Mouse (Mus musculus): Measurements from ENCODE around the gene Vax2.

The Vax2 gene

DNA sequence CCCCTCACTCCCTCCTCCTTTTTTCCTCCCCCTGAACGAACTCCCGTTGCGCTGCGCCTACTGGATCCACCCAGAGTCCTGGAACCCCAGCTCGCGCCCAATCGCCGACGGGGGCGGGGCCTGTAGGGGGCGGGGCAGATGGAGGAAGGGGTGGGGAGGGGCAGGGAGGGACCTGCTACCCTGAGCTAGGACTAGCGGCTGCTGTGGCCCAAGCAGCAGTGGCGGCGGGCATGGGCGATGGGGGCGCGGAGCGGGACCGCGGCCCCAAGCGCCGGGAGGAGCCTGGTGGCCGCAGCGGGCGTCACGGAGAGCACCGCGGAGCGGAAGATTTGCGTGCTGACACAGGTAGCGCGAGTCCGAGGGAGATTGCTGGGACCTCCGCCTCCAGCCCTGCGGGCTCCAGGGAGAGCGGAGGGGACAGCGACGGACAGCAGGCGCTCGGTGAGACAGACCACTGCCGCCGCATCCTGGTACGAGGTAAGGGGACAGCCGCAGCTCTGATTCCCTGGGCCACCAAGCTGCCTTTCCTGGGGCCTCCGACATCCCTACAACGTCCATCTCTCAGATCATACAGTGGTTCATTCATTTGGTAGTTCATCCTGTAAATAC lies at the start of gene Vax2:
Gene Vax2 (plus strand): TSS at position 198 of the 609 bp plus-strand sequence.
- DNase-seq (ENCODE audit: low spot score) = peak; percentile 81

DNA sequence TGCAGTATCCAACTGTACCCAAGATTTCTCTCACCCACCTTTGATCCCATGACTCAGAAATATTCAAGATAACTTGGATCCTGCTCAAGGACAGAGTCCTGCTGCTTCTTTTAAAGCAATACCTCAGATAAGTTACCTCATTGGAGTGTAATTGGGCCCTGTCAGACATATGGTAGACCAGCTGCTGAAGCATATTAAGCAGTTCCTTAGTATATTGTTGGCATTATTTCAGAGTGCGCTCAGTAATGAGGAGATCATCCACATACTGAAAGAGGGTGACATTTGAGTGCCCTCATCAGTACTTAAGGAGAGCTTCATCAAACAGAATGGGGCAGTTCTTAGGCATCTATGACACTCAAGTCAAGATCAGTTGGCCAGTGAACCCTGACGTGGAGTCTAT lies 46.1 kb upstream of the Vax2 start:
- DNase-seq (ENCODE audit: low spot score) = no peak

- peak; percentile 91 for DNase-seq (ENCODE audit: low spot score)
These were observed 37.7 kb upstream of the Vax2 start for GRCm38 (mm10) chr6:83673395-83673794.

GRCm38 (mm10) chr6:83677757-83678156 lies 33.3 kb upstream of the Vax2 start, which contains the start of gene Cd207:
Gene Cd207 (minus strand): TSS chr6:83677857.
- no peak for DNase-seq (ENCODE audit: low spot score)

GRCm38 (mm10) chr6:83689374-83689773 lies 21.7 kb upstream of the Vax2 start:
- no peak for DNase-seq (ENCODE audit: low spot score)

DNA sequence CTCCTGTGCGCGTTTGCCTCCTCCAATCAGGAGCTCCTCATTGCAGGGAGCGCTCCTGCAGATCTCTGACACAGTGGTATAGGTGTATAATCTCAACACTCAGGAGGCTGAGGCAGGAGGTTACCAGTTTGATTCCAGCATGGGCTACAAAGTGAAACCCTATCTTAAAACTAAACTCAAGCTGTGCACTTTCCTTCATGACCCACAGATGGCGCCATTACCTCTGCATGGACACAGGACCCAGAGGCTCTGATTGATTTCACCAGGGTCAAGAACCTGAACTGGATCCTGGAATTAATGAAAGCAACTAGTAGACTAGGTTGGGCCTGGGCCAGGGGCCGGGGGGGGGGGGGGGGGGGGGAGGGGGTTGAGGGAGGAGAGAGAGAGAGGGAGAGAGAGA lies 20.8 kb upstream of the Vax2 start:
- peak; percentile 70 for DNase-seq (ENCODE audit: low spot score)

- DNase-seq (ENCODE audit: low spot score) = no peak
These were observed 20.1 kb upstream of the Vax2 start for GRCm38 (mm10) chr6:83690936-83691335.

DNA sequence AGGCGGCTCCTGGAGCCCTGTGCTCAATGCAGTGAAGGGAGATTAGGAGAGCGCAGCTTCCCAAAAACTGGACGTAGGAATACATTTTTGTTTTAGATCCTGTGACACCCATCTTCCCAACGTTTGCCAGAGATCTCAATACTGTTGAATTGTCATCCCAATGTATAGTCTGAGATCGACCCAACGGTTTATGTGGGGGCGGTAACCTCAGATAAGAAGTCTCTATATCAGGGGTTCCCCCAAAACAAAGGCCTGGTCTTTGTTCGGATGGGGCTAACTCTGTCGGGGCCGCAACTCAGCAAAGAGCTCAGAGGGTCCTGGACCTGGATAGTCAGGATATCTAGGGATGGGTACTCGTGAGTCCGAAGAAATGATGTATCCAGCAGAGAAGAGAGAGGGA lies 18.1 kb upstream of the Vax2 start:
- DNase-seq (ENCODE audit: low spot score) = no peak

DNA sequence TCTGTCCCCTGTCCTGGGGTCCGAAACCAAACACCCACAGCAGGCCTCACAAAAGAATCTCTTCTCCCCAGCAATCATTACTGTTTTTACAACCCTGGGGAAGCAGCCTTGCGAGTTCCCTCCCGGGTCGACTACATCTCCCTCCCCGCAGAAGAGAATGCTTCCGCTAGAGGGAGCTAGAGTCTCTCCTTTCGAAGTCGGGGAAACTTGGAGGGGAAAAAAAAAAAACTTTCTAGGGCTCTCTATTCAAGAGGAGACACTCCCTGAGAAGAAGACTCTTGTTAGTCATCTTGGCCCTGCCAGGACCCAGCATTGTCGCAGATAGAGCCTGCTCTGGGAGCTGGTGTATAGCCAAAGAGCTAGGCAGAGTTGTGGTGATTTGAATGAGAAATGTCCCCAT lies 17.2 kb upstream of the Vax2 start:
- DNase-seq (ENCODE audit: low spot score) = peak; percentile 65

GRCm38 (mm10) chr6:83695731-83696130 lies 15.3 kb upstream of the Vax2 start:
- DNase-seq (ENCODE audit: low spot score) = no peak

GRCm38 (mm10) chr6:83696684-83697083 lies 14.4 kb upstream of the Vax2 start:
- DNase-seq (ENCODE audit: low spot score) = no peak

DNA sequence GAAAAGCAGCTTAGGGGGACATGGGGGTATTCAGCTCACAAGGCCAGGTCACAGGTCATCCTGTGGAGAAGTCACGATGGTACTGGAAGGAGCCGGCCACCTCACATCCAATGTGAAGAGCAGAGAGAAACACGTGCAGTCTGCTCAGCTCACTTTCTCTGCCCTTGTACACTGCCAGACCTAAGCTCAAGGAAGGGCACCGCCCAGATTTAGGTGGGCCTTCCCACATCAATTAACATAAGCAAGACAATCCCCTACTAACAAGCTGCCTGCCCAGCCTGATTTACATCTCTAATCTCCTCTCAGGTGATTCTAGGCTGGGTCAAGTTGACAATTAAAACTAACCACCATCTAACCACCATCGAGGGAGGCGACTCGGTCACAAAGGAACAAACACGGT lies 13.1 kb upstream of the Vax2 start:
- no peak for DNase-seq (ENCODE audit: low spot score)

- no peak for DNase-seq (ENCODE audit: low spot score)
These were observed 11.1 kb upstream of the Vax2 start for GRCm38 (mm10) chr6:83699971-83700370.

GRCm38 (mm10) chr6:83701001-83701400 lies 10.1 kb upstream of the Vax2 start:
- DNase-seq (ENCODE audit: low spot score) = no peak

DNA sequence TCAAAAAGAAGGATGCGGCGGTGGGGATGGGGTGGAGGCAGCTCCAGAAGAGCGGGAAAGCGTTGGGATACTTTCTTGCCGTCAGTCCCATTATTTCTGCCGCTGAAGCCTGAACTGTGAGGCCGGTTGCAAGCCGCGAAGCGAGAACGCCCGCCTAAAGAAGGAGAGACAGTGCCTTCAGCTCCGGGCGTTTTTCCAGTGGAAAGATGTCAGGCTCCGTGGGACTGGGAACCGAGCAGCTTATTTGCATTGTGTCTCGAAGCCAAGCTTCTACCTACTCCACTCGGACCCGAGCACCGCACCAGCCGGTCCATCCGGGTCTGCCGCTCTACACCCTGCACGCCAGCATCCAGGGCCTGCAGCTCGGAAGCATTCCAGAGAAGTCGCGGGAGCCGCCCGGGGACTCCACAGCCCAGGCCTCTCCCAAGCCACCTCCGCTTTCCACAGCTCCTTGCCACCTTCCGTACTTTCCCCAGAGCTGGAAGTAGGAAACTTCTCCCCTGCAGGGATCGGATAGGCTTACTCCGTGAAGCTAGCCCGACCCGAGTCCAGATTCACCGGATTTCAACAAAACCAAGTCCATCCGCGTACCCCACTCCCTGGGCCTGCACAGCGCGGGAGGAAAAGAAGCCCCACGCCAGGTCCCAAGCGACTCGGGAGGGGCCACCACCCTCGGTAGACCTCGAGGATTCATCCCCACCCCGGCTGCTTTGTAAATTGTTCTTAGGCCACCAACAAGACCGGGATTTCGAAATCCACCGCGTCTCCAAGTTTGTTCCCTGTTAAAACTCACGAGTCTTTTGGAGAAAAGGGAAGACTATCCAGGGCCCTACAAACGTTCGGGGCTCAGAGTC lies 8.7 kb upstream of the Vax2 start:
- DNase-seq (ENCODE audit: low spot score) = peak; percentile 48

DNA sequence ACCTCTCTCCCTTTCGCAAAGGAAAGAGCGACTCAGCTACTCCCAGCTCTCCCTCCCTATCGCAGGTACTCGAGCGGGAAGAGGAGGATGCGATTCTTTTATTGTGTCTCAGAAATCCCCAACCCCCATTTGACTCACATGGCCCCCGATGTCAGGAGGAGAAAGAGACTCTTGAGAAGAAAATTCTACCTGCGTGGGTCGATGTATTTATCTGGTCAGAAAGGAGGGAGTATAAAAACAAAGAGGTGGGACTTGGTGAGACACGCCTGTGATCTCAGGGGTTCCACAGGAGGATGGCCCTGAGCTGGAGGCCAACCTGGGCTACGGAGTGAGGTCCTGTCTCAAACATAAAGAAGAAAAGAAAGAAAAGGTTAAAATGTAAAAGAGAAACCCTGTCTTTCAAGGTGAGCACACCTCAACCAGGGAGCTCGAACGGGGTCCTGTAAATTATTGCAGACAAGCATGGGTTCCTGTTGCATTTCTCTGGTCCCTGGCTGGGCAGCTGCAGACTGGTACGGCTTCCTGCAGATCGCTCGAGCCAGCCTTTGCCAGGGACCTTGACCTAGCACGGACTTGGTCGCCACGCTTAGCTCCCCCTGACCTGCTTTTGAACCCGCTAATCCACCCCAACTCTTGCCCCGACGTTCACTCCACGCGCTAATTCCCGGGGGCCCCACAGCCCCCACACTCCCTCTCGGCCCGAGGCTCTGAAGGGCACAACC lies 7.9 kb upstream of the Vax2 start:
- DNase-seq (ENCODE audit: low spot score) = no peak

- no peak for DNase-seq (ENCODE audit: low spot score)
These were observed 7.4 kb upstream of the Vax2 start for GRCm38 (mm10) chr6:83703722-83704078.

GRCm38 (mm10) chr6:83704294-83704693 lies 6.8 kb upstream of the Vax2 start:
- DNase-seq (ENCODE audit: low spot score) = no peak

DNA sequence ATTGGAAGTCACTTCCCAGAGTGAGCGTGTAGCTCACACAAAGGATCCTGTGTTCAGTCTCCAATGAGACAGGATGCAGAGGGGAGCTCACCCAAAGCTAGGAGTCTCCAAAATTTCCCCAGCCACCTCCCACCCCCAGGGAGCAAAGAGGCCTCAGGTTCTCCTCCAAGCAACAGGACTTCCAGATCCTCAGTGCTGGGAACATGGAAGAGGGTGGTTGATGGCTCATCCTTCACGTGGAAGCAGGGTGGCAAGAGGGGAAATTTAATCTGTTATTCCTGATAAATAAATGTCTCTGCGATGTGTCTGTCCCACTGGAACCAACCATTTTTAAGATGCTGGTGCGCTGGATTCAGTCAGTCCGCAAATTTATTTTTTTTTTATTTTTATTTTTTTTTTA lies 6.4 kb upstream of the Vax2 start:
- no peak for DNase-seq (ENCODE audit: low spot score)

GRCm38 (mm10) chr6:83707738-83708510 lies 3.1 kb upstream of the Vax2 start:
- DNase-seq (ENCODE audit: low spot score) = no peak

DNA sequence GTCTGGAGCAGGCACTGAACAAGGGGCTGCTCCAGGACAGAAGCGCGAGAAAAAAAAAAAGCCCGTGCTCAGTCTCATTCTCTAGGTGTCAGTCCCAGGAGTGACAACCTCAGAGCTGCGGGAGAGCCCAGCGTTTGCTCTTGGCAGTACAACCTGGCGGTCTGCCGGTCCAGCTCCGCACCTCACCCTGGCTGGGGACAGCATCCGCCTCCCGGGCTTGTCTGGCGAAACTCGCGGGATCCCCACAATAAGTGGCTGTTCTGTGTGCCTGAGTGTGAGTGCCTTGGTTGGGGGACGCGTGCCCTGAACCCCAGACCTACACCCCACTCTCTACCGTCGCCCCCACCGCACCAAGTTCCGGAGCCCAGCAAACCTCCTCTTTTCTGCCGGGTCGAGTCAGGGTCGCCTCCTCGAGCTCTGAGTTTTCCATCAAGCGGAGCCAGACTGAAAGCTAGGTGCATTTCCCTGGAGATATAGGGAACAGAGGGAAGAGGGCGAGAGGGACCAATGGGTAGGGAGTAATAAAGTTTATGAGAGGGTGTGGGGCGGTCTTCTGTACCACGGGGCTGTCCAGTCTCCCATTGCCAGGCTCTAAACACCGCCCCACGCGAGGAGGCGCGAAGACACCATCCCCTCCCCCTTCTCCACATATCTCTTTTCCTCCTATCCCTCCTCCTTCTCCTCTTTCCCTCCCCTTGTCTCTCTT lies 550 bp upstream of the Vax2 start:
- no peak for DNase-seq (ENCODE audit: low spot score)
